Mouse (Mus musculus) heart, adult 2 months (tissue): ENCODE measurements around the gene Tmem53.

ENCODE experiments used
- EP300 ChIP-seq: fragments of 200-500 bp; IDR thresholded peaks from 2 replicates; pipeline ENCODE4 v1.6.1; 2011; ENCODE audit warnings: low read depth, low read length, control low read depth; ENCODE audit not compliant: insufficient read depth
- POLR2A ChIP-seq: fragments of 200-500 bp; IDR thresholded peaks from 2 replicates; pipeline ENCODE4 v1.6.1; 2011; ENCODE audit warnings: mild to moderate bottlenecking, low read depth, low read length, control low read depth; ENCODE audit not compliant: insufficient read depth

DNA sequence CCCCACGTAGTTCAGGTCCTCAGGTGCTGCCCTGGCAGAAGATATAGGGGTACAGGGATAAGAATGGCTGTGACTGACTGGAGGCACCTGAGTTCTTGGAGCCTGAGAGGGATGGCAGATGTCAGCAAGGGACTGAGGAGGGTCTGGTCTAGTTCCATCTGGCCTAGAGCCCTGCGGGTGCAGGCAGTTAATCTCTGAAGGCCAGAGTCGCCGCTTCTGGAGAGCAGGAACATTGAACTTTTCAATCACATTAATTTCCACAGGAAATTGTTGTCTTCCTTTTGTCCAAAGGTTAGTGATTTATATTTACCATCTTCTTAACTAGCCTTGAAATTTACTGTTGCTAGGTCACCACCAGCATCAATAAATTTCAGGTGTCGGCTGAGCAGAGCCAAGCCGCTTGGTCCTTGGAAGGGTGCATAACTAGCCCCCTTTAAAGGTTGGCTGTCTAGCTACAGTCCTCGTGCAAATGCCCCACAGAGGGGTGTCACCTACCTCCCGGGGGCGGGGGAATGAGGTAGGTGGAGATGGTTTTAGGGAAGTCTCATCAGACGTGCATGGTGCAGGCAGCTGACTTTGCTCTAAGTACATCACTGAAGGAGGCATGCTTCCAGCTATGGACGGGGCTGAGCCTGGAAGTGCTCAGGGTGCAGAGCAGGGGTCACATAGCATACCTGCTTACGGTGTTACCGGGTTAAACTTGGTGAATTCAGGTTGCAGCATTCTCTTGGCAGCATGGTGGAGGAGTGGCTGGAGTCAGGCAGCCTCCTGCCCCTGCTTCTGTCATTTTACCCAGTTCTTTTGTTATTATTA lies 10.6 kb downstream of the Tmem53 start:
- TF ChIP-seq EP300 (no peak), POLR2A (no peak)
